Mouse (Mus musculus) heart, postnatal 4 days (tissue): ENCODE data around the gene Vim. TPM values are rescaled to one million over a fixed set of nuclear protein-coding genes. Genes with fewer than 3 reads are reported as not detected.
"Not testable (repeated sequence)": the region's sequence is repeated elsewhere in the genome, so short reads cannot be mapped to it uniquely, and the experiment has no call there.

Experiments
- DNase-seq: peaks from one replicate; pipeline ENCODE4 v3.0.0; 2021
- total RNA-seq, 2 experiments: library from RNA; stranded (reverse); gene quantifications; 2 replicates each; pipeline ENCODE4 v1.2.3; 2021

Vim gene
- total RNA-seq, 2 experiments from 2014 or later = 1,329 to 1,381 TPM

GRCm38 (mm10) chr2:13570122-13570521, 3.6 kb upstream of the Vim start:
- DNase-seq = no peak

GRCm38 (mm10) chr2:13572101-13572553, 1.6 kb upstream of the Vim start:
- no peak for DNase-seq

- no peak for DNase-seq
These were observed 900 bp upstream of the Vim start for GRCm38 (mm10) chr2:13572647-13573407.

- DNase-seq = peak; percentile 90
These were observed 506 bp downstream of the Vim start for GRCm38 (mm10) chr2:13574066-13574800.

GRCm38 (mm10) chr2:13574801-13575150, 1.0 kb downstream of the Vim start:
- DNase-seq = peak; percentile 64

GRCm38 (mm10) chr2:13575287-13575801, 1.6 kb downstream of the Vim start:
- peak; percentile 85 for DNase-seq

GRCm38 (mm10) chr2:13575926-13576325, 2.2 kb downstream of the Vim start:
- DNase-seq = peak; percentile 33

GRCm38 (mm10) chr2:13577399-13577798, 3.7 kb downstream of the Vim start:
- DNase-seq = no peak

- peak; percentile 31 for DNase-seq
These were observed 4.9 kb downstream of the Vim start for GRCm38 (mm10) chr2:13578473-13579152.

GRCm38 (mm10) chr2:13579315-13579714, 5.6 kb downstream of the Vim start:
- no peak for DNase-seq

- peak; percentile 44 for DNase-seq
These were observed 6.3 kb downstream of the Vim start for GRCm38 (mm10) chr2:13579991-13580390.

- no peak for DNase-seq
These were observed 8.5 kb downstream of the Vim start for GRCm38 (mm10) chr2:13582184-13582583.

- DNase-seq = not testable (repeated sequence)
These were observed 10.0 kb downstream of the Vim start for GRCm38 (mm10) chr2:13583746-13584145.

- DNase-seq = no peak
These were observed 19.6 kb downstream of the Vim start for GRCm38 (mm10) chr2:13593328-13593727.

- no peak for DNase-seq
These were observed 23.4 kb downstream of the Vim start for GRCm38 (mm10) chr2:13596965-13597656.

GRCm38 (mm10) chr2:13598166-13598565, 24.4 kb downstream of the Vim start:
- no peak for DNase-seq

GRCm38 (mm10) chr2:13603093-13603492, 29.4 kb downstream of the Vim start:
- no peak for DNase-seq

- not testable (repeated sequence) for DNase-seq
These were observed 29.9 kb downstream of the Vim start for GRCm38 (mm10) chr2:13603636-13604035.

- DNase-seq = no peak
These were observed 56.6 kb downstream of the Vim start for GRCm38 (mm10) chr2:13630136-13630832.
